Comparison of ENCODE assay signal across 10 mouse cellular contexts in genomic region chr1:89121466-89121865, GRCm38 (mm10). TPM values are rescaled to one million over a fixed set of nuclear protein-coding genes. Genes with fewer than 3 reads are reported as not detected.
DNase-seq lines count a peak whose midpoint lies in the region; ATAC-seq lines count a peak whose summit lies in the region.
"Had no signal": no experiment of that assay in that cellular context is flagged by ENCODE, and none has a peak within 500 bp of the region (broad histone marks: within the 10 kb centered on the region; RNA-seq: fewer than 3 reads in every experiment).

No protein-coding gene starts in this region.

- H3K9me3 ChIP-seq in heart, embryonic 14.5 days (ENCODE audit: control insufficient read depth, low read length) = no peaks in the 10 kb centered on the region
- H3K9me3 ChIP-seq in embryonic facial prominence, embryonic 15.5 days (replicated peaks) = no peaks in the 10 kb centered on the region
- H3K9me3 ChIP-seq in hindbrain, embryonic 11.5 days (ENCODE audit: control insufficient read depth, low read length) = no peaks in the 10 kb centered on the region

- peak overlapping the region; percentile 28 for H3K4me2 ChIP-seq in heart, embryonic 14.5 days (ENCODE audit: low read length)
- no peak overlapping the region for H3K4me2 ChIP-seq in embryonic facial prominence, embryonic 15.5 days (replicated peaks)
- no peak overlapping the region for H3K4me2 ChIP-seq in hindbrain, embryonic 11.5 days (replicated peaks; ENCODE audit: low read depth, low read length)

- H3K4me3 ChIP-seq in heart, embryonic 14.5 days (ENCODE audit: control insufficient read depth in 1 of 2, insufficient read depth in 1 of 2, low read depth in 1 of 2, low read length in 2 of 2) = no peak overlapping the region
- H3K4me3 ChIP-seq in embryonic facial prominence, embryonic 15.5 days (replicated peaks) = no peak overlapping the region
- H3K4me3 ChIP-seq in hindbrain, embryonic 11.5 days (ENCODE audit: low read depth, low read length) = no peak overlapping the region

- H3K9ac ChIP-seq in heart, embryonic 14.5 days (ENCODE audit: low read length) = peak overlapping the region; percentile 56
- H3K9ac ChIP-seq in embryonic facial prominence, embryonic 15.5 days = no peak overlapping the region
- H3K9ac ChIP-seq in hindbrain, embryonic 11.5 days (ENCODE audit: low read depth, low read length) = no peak overlapping the region

- peak overlapping the region; percentile 74 to 90 for H3K27ac ChIP-seq in heart, embryonic 14.5 days (replicated peaks in 1 of 2; ENCODE audit: control insufficient read depth in 1 of 2, insufficient read depth in 1 of 2, low read depth in 2 of 2, low read length in 2 of 2)
- H3K27ac ChIP-seq in embryonic facial prominence, embryonic 15.5 days (replicated peaks) = peak overlapping the region; percentile 73; the same call in 1 of the 2 replicates
- no peak overlapping the region for H3K27ac ChIP-seq in hindbrain, embryonic 11.5 days (ENCODE audit: low read depth, low read length)

- DNase-seq in heart, adult 18-20 months = no peak
- peak; percentile 93 for DNase-seq in NIH3T3 (ENCODE audit: low read depth)
- peak; percentile 78 for DNase-seq in lung, postnatal 10 days
- DNase-seq in hindbrain, embryonic 11.5 days (ENCODE audit: low spot score) = no peak
- DNase-seq in ovary, adult 18-20 months (ENCODE audit: low spot score) = no peak

- peaks cover 66 to 82% of the 10 kb centered on the region in 2 experiments for H3K4me1 ChIP-seq in heart, embryonic 14.5 days (ENCODE audit: control insufficient read depth in 2 of 2, insufficient read depth in 2 of 2, low read length in 2 of 2)
- peaks cover 55% of the 10 kb centered on the region for H3K4me1 ChIP-seq in embryonic facial prominence, embryonic 15.5 days
- H3K4me1 ChIP-seq in hindbrain, embryonic 11.5 days (replicated peaks; ENCODE audit: control insufficient read depth, insufficient read depth, low read length) = no peaks in the 10 kb centered on the region

- H3K27me3 ChIP-seq in heart, embryonic 14.5 days (ENCODE audit: control insufficient read depth, insufficient read depth, low read length) = no peaks in the 10 kb centered on the region
- no peaks in the 10 kb centered on the region for H3K27me3 ChIP-seq in embryonic facial prominence, embryonic 15.5 days
- no peaks in the 10 kb centered on the region for H3K27me3 ChIP-seq in hindbrain, embryonic 11.5 days (ENCODE audit: control insufficient read depth, insufficient read depth, low read length)

- no peak for ATAC-seq in heart, embryonic 14.5 days (ENCODE audit: insufficient number of reproducible peaks, insufficient read depth, low FRiP score, low read depth)
- 0 out of 2 replicates have a peak, but pooled peaks have one; percentile 4 for ATAC-seq in embryonic facial prominence, embryonic 15.5 days (ENCODE audit: insufficient number of reproducible peaks, low FRiP score, low TSS enrichment, low read depth)
- no peak for ATAC-seq in hindbrain, embryonic 11.5 days (ENCODE audit: low FRiP score)
- ATAC-seq in monocyte, adult 5-6 weeks (replicated peaks; ENCODE audit: insufficient number of reproducible peaks, low FRiP score, low TSS enrichment, poor library complexity, severe bottlenecking) = no peak
- ATAC-seq: inflammation-experienced regulatory T-cells, adult 6 months had no signal

- WGBS in heart, embryonic 14.5 days = 15% methylated on average over 8 of the region's 8 CpGs
- 38% methylated on average over 8 of the region's 8 CpGs for WGBS in embryonic facial prominence, embryonic 15.5 days
- WGBS in hindbrain, embryonic 11.5 days = 87% methylated on average over 8 of the region's 8 CpGs

- no peaks in the 10 kb centered on the region for H3K36me3 ChIP-seq in heart, embryonic 14.5 days (ENCODE audit: control insufficient read depth, insufficient read depth, low read length)
- H3K36me3 ChIP-seq in embryonic facial prominence, embryonic 15.5 days = no peaks in the 10 kb centered on the region
- H3K36me3 ChIP-seq in hindbrain, embryonic 11.5 days (ENCODE audit: control insufficient read depth, insufficient read depth, low read length) = no peaks in the 10 kb centered on the region
- H3K36me3 ChIP-seq: G1E had no signal

RNA-seq across cellular contexts. Expression of gene Sh3bp4, which starts 51.3 kb away (rescaled TPM):
- polyA plus RNA-seq in heart, embryonic 14.5 days (2014; fragmentation: Nextera tagmentation; extraction: Ambion mirVana) = 17.2 and 19.2 TPM in 2 replicates
- 10 to 100 TPM; 11.2 TPM for total RNA-seq in heart, adult 18-20 months (2021)
- 26.6 and 27.9 TPM in 2 replicates for polyA plus RNA-seq in embryonic facial prominence, embryonic 15.5 days (2015; fragmentation: Nextera tagmentation; extraction: Ambion mirVana)
- polyA plus RNA-seq in hindbrain, embryonic 11.5 days (2014; fragmentation: Nextera tagmentation; extraction: Ambion mirVana) = 18.0 and 21.7 TPM in 2 replicates
- 0.97 to 2.0 TPM (median 1.3 TPM) in 3 replicates for total RNA-seq in monocyte, adult 5-6 weeks (2017)
- total RNA-seq: G1E had no signal
- polyA plus RNA-seq: G1E had no signal

Comparison
In these comparisons a context has a peak if more than half of its experiments do, and no peak if none do; other contexts are left out.
1. DNase-seq: peak in NIH3T3 (single experiment) and lung, postnatal 10 days (single experiment); none in heart, adult 18-20 months (0 of 2), hindbrain, embryonic 11.5 days (single experiment) and ovary, adult 18-20 months (single experiment).